Mouse (Mus musculus): ENCODE measurements around the gene 1700016K19Rik. TPM values are rescaled to one million over a fixed set of nuclear protein-coding genes. Genes with fewer than 3 reads are reported as not detected.

Gene 1700016K19Rik
- polyA plus RNA-seq, 1 experiment from 2014 or later, result not detected

GRCm38 (mm10) chr11:76035182-76035581, 35.5 kb downstream of the 1700016K19Rik start:
- H3K27ac ChIP-seq (ENCODE audit: low read depth, low read length), result no peak overlapping the region
- H3K9me3 ChIP-seq (ENCODE audit: control insufficient read depth, low read length), result no peaks in the 10 kb centered on the region
- no peaks in the 10 kb centered on the region for H3K36me3 ChIP-seq (ENCODE audit: control insufficient read depth, insufficient read depth, low read length)
- 91% methylated on average over 8 of the region's 8 CpGs for WGBS
- H3K4me3 ChIP-seq (ENCODE audit: low read depth, low read length), result no peak overlapping the region
- H3K27me3 ChIP-seq (ENCODE audit: control insufficient read depth, insufficient read depth, low read length), result no peaks in the 10 kb centered on the region
- no peak for DNase-seq (ENCODE audit: low spot score, missing footprints)
- H3K4me1 ChIP-seq (ENCODE audit: control insufficient read depth, insufficient read depth, low read length), result no peaks in the 10 kb centered on the region
- no peak overlapping the region for H3K4me2 ChIP-seq
- ATAC-seq (ENCODE audit: low FRiP score), result no peak
- no peak overlapping the region for H3K9ac ChIP-seq (ENCODE audit: low read length)

GRCm38 (mm10) chr11:76037581-76038294, 38.0 kb downstream of the 1700016K19Rik start:
- WGBS, result 59% methylated on average over 6 of the region's 6 CpGs
- ATAC-seq (ENCODE audit: low FRiP score) (no peak), DNase-seq (ENCODE audit: low spot score, missing footprints) (no peak)
- Histone ChIP-seq H3K9ac (ENCODE audit: low read length) (no peak overlapping the region), H3K27ac (ENCODE audit: low read depth, low read length) (no peak overlapping the region), H3K27me3 (ENCODE audit: control insufficient read depth, insufficient read depth, low read length) (no peaks in the 10 kb centered on the region), H3K4me2 (no peak overlapping the region), H3K4me1 (ENCODE audit: control insufficient read depth, insufficient read depth, low read length) (no peaks in the 10 kb centered on the region), H3K9me3 (ENCODE audit: control insufficient read depth, low read length) (no peaks in the 10 kb centered on the region), H3K36me3 (ENCODE audit: control insufficient read depth, insufficient read depth, low read length) (no peaks in the 10 kb centered on the region), H3K4me3 (ENCODE audit: low read depth, low read length) (no peak overlapping the region)

- Histone ChIP-seq H3K27me3 (ENCODE audit: control insufficient read depth, insufficient read depth, low read length) (no peaks in the 10 kb centered on the region), H3K27ac (ENCODE audit: low read depth, low read length) (no peak overlapping the region), H3K4me2 (no peak overlapping the region), H3K4me1 (ENCODE audit: control insufficient read depth, insufficient read depth, low read length) (no peaks in the 10 kb centered on the region), H3K9me3 (ENCODE audit: control insufficient read depth, low read length) (no peaks in the 10 kb centered on the region), H3K9ac (ENCODE audit: low read length) (no peak overlapping the region), H3K4me3 (ENCODE audit: low read depth, low read length) (no peak overlapping the region), H3K36me3 (ENCODE audit: control insufficient read depth, insufficient read depth, low read length) (no peaks in the 10 kb centered on the region)
- ATAC-seq (ENCODE audit: low FRiP score) (no peak), DNase-seq (ENCODE audit: low spot score, missing footprints) (peak; percentile 45)
- WGBS, result 83% methylated on average over 3 of the region's 3 CpGs
Measured at GRCm38 (mm10) chr11:76039271-76040053, 39.8 kb downstream of the 1700016K19Rik start.

GRCm38 (mm10) chr11:76040106-76040505, 40.4 kb downstream of the 1700016K19Rik start:
- WGBS, result 85% methylated on average over 8 of the region's 8 CpGs
- no peaks in the 10 kb centered on the region for H3K27me3 ChIP-seq (ENCODE audit: control insufficient read depth, insufficient read depth, low read length)

DNA sequence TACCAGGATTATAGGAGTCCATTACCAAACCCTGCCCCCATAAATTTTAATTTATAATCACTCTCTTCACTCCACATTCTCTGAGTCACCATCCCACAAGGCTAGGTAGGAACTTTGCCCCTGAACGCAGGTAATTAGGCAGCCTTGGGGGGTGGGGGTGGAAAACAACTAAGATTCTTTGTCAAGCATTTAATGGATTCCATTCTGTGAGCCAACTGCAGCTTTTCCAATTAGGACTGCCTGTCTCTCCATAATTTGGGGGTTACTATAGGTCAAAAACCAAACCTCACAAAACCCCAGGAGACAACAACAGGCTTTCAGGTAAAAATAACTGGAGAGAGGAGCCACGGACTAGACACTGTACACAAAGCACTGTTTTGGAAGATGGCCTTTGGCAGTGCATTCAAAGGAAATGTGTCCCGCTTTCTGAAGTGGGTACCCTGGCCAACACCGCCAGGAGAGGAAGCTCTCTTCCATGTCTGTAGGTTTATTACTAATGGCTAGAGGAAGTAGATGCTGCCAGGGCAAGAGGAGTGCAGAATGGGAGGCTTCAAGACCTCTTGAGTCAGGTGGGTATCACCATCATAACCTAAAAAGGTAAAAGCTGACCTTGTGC, 41.2 kb downstream of the 1700016K19Rik start:
- ATAC-seq (ENCODE audit: low FRiP score) (no peak), DNase-seq (ENCODE audit: low spot score, missing footprints) (peak; percentile 70)
- H3K27me3 ChIP-seq (ENCODE audit: control insufficient read depth, insufficient read depth, low read length), result no peaks in the 10 kb centered on the region
- no peak overlapping the region for H3K4me2 ChIP-seq
- H3K4me3 ChIP-seq (ENCODE audit: low read depth, low read length), result no peak overlapping the region
- H3K9me3 ChIP-seq (ENCODE audit: control insufficient read depth, low read length), result no peaks in the 10 kb centered on the region
- no peak overlapping the region for H3K27ac ChIP-seq (ENCODE audit: low read depth, low read length)
- H3K9ac ChIP-seq (ENCODE audit: low read length), result no peak overlapping the region
- no peaks in the 10 kb centered on the region for H3K4me1 ChIP-seq (ENCODE audit: control insufficient read depth, insufficient read depth, low read length)
- no peaks in the 10 kb centered on the region for H3K36me3 ChIP-seq (ENCODE audit: control insufficient read depth, insufficient read depth, low read length)
- WGBS, result 87% methylated on average over 4 of the region's 4 CpGs

More at GRCm38 (mm10) chr11:76040106-76040505, 40.4 kb downstream of the 1700016K19Rik start:
- ATAC-seq (ENCODE audit: low FRiP score) (no peak), DNase-seq (ENCODE audit: low spot score, missing footprints) (no peak)
- Histone ChIP-seq H3K9me3 (ENCODE audit: control insufficient read depth, low read length) (no peaks in the 10 kb centered on the region), H3K36me3 (ENCODE audit: control insufficient read depth, insufficient read depth, low read length) (no peaks in the 10 kb centered on the region), H3K9ac (ENCODE audit: low read length) (no peak overlapping the region), H3K27ac (ENCODE audit: low read depth, low read length) (no peak overlapping the region), H3K4me1 (ENCODE audit: control insufficient read depth, insufficient read depth, low read length) (no peaks in the 10 kb centered on the region), H3K4me2 (no peak overlapping the region), H3K4me3 (ENCODE audit: low read depth, low read length) (no peak overlapping the region)

DNA sequence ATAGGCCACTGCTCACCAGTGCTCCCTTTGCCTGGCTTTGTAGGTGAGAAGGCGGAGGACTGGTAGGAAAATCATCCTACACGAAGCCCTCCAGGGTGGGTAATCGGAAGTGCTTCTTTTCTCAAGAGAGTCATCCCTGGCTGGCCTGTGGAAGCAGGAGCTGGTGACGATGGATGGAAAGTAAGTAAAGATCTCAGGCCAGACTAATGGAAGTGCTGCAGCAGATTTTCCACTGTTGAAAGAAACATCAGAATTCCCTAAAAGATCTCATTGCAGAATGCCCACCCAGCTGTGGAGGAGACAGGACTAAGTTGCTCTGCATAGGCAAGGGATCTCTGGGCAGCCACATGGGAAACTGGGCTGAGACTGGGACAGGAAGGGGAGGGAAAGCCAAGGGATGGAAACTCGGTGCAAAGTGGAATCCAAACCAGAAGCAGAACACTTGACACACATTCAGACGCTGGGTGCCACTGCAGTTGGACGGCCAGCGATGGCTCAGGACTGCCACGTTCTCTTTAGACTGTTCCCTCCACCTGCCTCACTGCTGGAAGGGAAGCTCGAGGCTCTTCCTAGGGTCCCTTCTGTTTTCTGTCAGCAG, 42.4 kb downstream of the 1700016K19Rik start:
- Histone ChIP-seq H3K27me3 (ENCODE audit: control insufficient read depth, insufficient read depth, low read length) (no peaks in the 10 kb centered on the region), H3K9ac (ENCODE audit: low read length) (no peak overlapping the region), H3K36me3 (ENCODE audit: control insufficient read depth, insufficient read depth, low read length) (no peaks in the 10 kb centered on the region), H3K9me3 (ENCODE audit: control insufficient read depth, low read length) (no peaks in the 10 kb centered on the region), H3K4me3 (ENCODE audit: low read depth, low read length) (no peak overlapping the region), H3K4me1 (ENCODE audit: control insufficient read depth, insufficient read depth, low read length) (no peaks in the 10 kb centered on the region), H3K27ac (ENCODE audit: low read depth, low read length) (no peak overlapping the region), H3K4me2 (no peak overlapping the region)
- ATAC-seq (ENCODE audit: low FRiP score), result no peak
- WGBS, result 62% methylated on average over 10 of the region's 10 CpGs
- DNase-seq (ENCODE audit: low spot score, missing footprints), result peak; percentile 56

- Histone ChIP-seq H3K4me1 (ENCODE audit: control insufficient read depth, insufficient read depth, low read length) (no peaks in the 10 kb centered on the region), H3K27ac (ENCODE audit: low read depth, low read length) (no peak overlapping the region), H3K36me3 (ENCODE audit: control insufficient read depth, insufficient read depth, low read length) (no peaks in the 10 kb centered on the region), H3K4me2 (no peak overlapping the region), H3K27me3 (ENCODE audit: control insufficient read depth, insufficient read depth, low read length) (no peaks in the 10 kb centered on the region), H3K9ac (ENCODE audit: low read length) (no peak overlapping the region), H3K4me3 (ENCODE audit: low read depth, low read length) (no peak overlapping the region), H3K9me3 (ENCODE audit: control insufficient read depth, low read length) (no peaks in the 10 kb centered on the region)
- 46% methylated on average over 5 of the region's 5 CpGs for WGBS
- ATAC-seq (ENCODE audit: low FRiP score), result no peak
- peak; percentile 45 for DNase-seq (ENCODE audit: low spot score, missing footprints)
Measured at GRCm38 (mm10) chr11:76042882-76043281, 43.2 kb downstream of the 1700016K19Rik start.

DNA sequence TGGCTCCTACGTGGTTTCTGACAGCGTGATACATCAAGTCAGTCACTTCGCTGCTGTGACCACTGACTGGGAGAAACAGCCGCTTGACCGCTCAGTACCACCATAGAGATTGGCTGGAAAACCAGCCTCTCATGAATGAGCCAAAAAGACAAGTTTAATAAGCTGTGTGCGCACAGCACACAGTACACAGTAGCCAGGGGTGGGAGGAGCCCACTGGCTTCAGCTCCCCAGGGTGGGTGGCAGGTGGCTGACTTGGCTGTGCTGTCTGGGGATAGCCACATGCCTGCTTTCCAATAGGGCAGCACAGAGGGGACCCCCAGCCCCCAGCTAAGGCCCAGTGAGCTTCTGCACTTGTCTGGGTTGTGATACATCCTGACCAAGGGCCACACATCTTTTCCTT, 44.8 kb downstream of the 1700016K19Rik start:
- ATAC-seq (ENCODE audit: low FRiP score), result no peak
- Histone ChIP-seq H3K9me3 (ENCODE audit: control insufficient read depth, low read length) (no peaks in the 10 kb centered on the region), H3K4me1 (ENCODE audit: control insufficient read depth, insufficient read depth, low read length) (no peaks in the 10 kb centered on the region), H3K4me2 (no peak overlapping the region), H3K9ac (ENCODE audit: low read length) (no peak overlapping the region), H3K36me3 (ENCODE audit: control insufficient read depth, insufficient read depth, low read length) (no peaks in the 10 kb centered on the region), H3K27me3 (ENCODE audit: control insufficient read depth, insufficient read depth, low read length) (no peaks in the 10 kb centered on the region), H3K27ac (ENCODE audit: low read depth, low read length) (no peak overlapping the region), H3K4me3 (ENCODE audit: low read depth, low read length) (no peak overlapping the region)
- DNase-seq (ENCODE audit: low spot score, missing footprints), result peak; percentile 79
- WGBS, result 91% methylated on average over 6 of the region's 6 CpGs
